Mouse (Mus musculus) brain, embryonic 14.5 days (tissue): Measurements from ENCODE around the gene Stxbp3.

Source experiments
- CTCF ChIP-seq: fragments of 200-500 bp; IDR thresholded peaks from 2 replicates; pipeline ENCODE4 v1.5.1; 2012; ENCODE audit warnings: inconsistent platforms, mild to moderate bottlenecking, moderate library complexity, borderline replicate concordance; ENCODE audit not compliant: insufficient read depth, insufficient read length; ENCODE audit errors: extremely low read depth
- POLR2A ChIP-seq: fragments of 200-500 bp; IDR thresholded peaks from 2 replicates; pipeline ENCODE4 v1.6.1; 2012; ENCODE audit warnings: mild to moderate bottlenecking, inconsistent platforms, borderline replicate concordance; ENCODE audit not compliant: poor library complexity, insufficient read depth, insufficient read length, severe bottlenecking; ENCODE audit errors: extremely low read depth

DNA sequence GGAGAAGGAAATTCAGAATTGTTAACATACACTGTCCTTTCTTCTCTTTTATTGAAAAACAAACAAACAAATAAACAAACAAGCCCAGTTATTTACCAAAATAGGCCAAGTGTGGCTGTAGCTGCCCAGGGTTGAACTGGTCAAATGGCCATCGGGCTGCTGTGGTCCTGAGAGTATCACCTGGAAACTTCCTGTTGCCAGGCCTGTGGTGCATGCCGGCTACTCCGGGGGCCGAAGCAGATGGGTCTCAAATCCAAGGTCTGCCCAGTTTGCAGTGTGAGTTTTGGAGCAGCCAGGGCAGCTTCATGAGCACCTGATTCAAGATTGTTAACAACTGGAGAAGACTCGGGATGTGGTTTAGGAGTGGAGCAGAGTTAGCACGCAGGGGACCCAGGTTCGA, 74.8 kb downstream of the Stxbp3 start:
- TF ChIP-seq CTCF (no peak), POLR2A (no peak)
